Mouse (Mus musculus): ENCODE results near the gene Chst4. TPM values are rescaled to one million over a fixed set of nuclear protein-coding genes. Genes with fewer than 3 reads are reported as not detected.

Chst4 gene
- polyA plus RNA-seq, 1 experiment: 11.9 TPM

DNA sequence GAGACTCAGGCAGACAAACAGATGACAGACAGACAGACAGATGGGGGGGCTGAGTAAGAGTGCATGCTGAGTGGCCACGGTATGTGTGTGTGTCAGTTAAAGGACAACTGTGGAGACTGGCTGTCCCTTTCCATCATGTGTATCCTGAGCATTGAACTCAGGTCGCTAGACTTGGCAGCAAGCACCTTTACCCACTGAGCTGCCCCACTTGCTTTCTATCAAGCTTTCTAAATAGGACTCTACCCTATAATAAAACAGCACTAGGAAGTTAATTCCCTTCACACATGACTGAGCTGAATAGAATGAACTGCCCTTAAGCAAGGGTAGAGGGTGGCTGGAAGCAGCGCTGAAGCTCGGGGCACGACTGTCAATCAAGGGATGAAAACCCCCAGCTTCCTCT lies 47.4 kb downstream of the Chst4 start:
- no peak overlapping the region for H3K4me3 ChIP-seq (replicated peaks; ENCODE audit: extremely low read depth, low read depth, low read length)
- DNase-seq: no peak
- TF ChIP-seq POLR2A (IDR thresholded peaks at IDR 0.05; ENCODE audit: borderline replicate concordance, extremely low read depth, low read depth, low read length): no peak
- TF ChIP-seq CTCF (IDR thresholded peaks at IDR 0.05; ENCODE audit: insufficient read depth, low read length): no peak
- no peaks in the 10 kb centered on the region for H3K4me1 ChIP-seq (ENCODE audit: control insufficient read depth, insufficient read depth, low read length)
- 72% methylated on average over 5 of the region's 5 CpGs for WGBS

- WGBS: 72% methylated on average over 8 of the region's 8 CpGs
- no peaks in the 10 kb centered on the region for H3K4me1 ChIP-seq (ENCODE audit: control insufficient read depth, insufficient read depth, low read length)
- H3K4me3 ChIP-seq (replicated peaks; ENCODE audit: extremely low read depth, low read depth, low read length): no peak within 1 kb of the TSS
- no peak for DNase-seq
- TF ChIP-seq CTCF (IDR thresholded peaks at IDR 0.05; ENCODE audit: insufficient read depth, low read length) (no peak), POLR2A (IDR thresholded peaks at IDR 0.05; ENCODE audit: borderline replicate concordance, extremely low read depth, low read depth, low read length) (no peak)
Observed at GRCm38 (mm10) chr8:109990224-109990623, 49.3 kb downstream of the Chst4 start, which contains the start of gene Tat. Tat (plus strand) TSS chr8:109990437.

DNA sequence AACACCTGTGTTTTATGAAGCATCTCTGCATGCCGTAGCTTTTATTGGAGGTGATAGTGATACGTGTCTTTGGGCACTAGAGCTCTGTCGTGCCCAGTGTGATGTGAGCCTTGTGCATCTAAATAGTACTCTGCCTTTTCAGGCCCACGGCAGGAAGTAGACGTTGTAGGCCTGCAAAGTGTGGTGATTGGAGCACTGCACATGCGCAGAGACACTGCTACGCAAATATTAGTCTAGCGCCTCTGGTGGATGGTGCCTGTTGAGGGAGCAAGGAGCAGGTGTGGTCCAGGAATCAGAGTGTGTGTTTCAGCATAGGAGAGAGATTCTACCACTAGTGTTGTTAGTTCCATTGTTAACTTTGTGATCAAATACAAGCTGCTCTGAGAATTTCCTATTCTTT lies 50.4 kb downstream of the Chst4 start:
- TF ChIP-seq CTCF (IDR thresholded peaks at IDR 0.05; ENCODE audit: insufficient read depth, low read length) (no peak), POLR2A (IDR thresholded peaks at IDR 0.05; ENCODE audit: borderline replicate concordance, extremely low read depth, low read depth, low read length) (no peak)
- H3K4me3 ChIP-seq (replicated peaks; ENCODE audit: extremely low read depth, low read depth, low read length): no peak overlapping the region
- no peaks in the 10 kb centered on the region for H3K4me1 ChIP-seq (ENCODE audit: control insufficient read depth, insufficient read depth, low read length)
- WGBS: 85% methylated on average over 8 of the region's 8 CpGs
- no peak for DNase-seq

GRCm38 (mm10) chr8:109987776-109988175 lies 51.8 kb downstream of the Chst4 start:
- Histone ChIP-seq H3K4me1 (ENCODE audit: control insufficient read depth, insufficient read depth, low read length) (no peaks in the 10 kb centered on the region), H3K4me3 (replicated peaks; ENCODE audit: extremely low read depth, low read depth, low read length) (no peak overlapping the region)
- no peak for TF ChIP-seq POLR2A (IDR thresholded peaks at IDR 0.05; ENCODE audit: borderline replicate concordance, extremely low read depth, low read depth, low read length)
- TF ChIP-seq CTCF (IDR thresholded peaks at IDR 0.05; ENCODE audit: insufficient read depth, low read length): no peak
- no peak for DNase-seq
- 49% methylated on average over 7 of the region's 7 CpGs for WGBS

GRCm38 (mm10) chr8:109986384-109986783 lies 53.2 kb downstream of the Chst4 start:
- Histone ChIP-seq H3K4me3 (replicated peaks; ENCODE audit: extremely low read depth, low read depth, low read length) (no peak overlapping the region), H3K4me1 (ENCODE audit: control insufficient read depth, insufficient read depth, low read length) (no peaks in the 10 kb centered on the region)
- no peak for DNase-seq
- WGBS: 55% methylated on average over 7 of the region's 7 CpGs
- no peak for TF ChIP-seq CTCF (IDR thresholded peaks at IDR 0.05; ENCODE audit: insufficient read depth, low read length)
- TF ChIP-seq POLR2A (IDR thresholded peaks at IDR 0.05; ENCODE audit: borderline replicate concordance, extremely low read depth, low read depth, low read length): no peak

DNA sequence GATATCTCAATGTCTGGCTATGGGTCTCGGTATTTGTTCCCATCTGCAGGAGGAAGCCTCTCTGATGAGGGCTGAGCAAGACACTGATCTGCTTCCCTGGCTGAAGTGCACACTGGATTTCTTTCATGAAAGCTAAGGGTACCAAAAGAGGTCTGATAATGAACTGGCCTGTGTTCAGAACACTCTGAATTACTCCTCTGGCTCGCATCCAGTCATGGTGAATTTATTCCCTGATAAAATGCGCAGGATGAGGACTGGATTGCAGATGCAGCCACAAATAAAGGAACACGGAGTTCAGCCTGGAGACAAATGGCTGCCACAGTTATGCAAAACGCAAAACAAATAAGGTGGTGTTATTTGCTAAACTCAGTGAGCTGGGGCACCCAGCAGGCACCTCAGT lies 55.6 kb downstream of the Chst4 start:
- no peaks in the 10 kb centered on the region for H3K4me1 ChIP-seq (ENCODE audit: control insufficient read depth, insufficient read depth, low read length)
- no peak for DNase-seq
- no peak overlapping the region for H3K4me3 ChIP-seq (replicated peaks; ENCODE audit: extremely low read depth, low read depth, low read length)
- TF ChIP-seq CTCF (IDR thresholded peaks at IDR 0.05; ENCODE audit: insufficient read depth, low read length): no peak
- no peak for TF ChIP-seq POLR2A (IDR thresholded peaks at IDR 0.05; ENCODE audit: borderline replicate concordance, extremely low read depth, low read depth, low read length)
- 35% methylated on average over 5 of the region's 5 CpGs for whole genome bisulfite sequencing

- 68% methylated on average over 15 of the region's 15 CpGs for WGBS
- DNase-seq: no peak
- H3K4me1 ChIP-seq (ENCODE audit: control insufficient read depth, insufficient read depth, low read length): no peaks in the 10 kb centered on the region
- H3K4me3 ChIP-seq (replicated peaks; ENCODE audit: extremely low read depth, low read depth, low read length): no peak overlapping the region
- TF ChIP-seq CTCF (IDR thresholded peaks at IDR 0.05; ENCODE audit: insufficient read depth, low read length) (no peak), POLR2A (IDR thresholded peaks at IDR 0.05; ENCODE audit: borderline replicate concordance, extremely low read depth, low read depth, low read length) (no peak)
Observed at GRCm38 (mm10) chr8:109982386-109983105, 57.0 kb downstream of the Chst4 start.

DNA sequence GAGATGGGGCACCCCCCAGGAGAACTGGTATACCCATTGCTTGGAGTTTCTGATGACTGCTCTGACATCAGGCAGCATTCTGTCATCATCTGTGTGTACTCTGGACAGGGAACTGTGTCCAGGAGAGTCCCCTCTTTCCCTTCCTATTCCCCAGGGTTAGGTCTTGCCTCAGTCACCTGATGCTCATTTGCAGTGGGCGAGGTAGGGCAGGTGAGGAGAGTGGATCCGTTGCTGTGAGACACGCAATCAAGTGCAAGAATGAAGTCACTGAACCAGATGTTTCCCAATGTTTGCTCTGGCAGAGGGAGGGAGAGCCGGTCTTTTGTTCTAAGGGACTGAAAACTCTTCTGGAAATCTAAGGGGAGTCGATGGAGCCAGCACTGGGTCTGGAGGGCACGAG lies 60.2 kb downstream of the Chst4 start:
- TF ChIP-seq CTCF (IDR thresholded peaks at IDR 0.05; ENCODE audit: insufficient read depth, low read length): no peak
- TF ChIP-seq POLR2A (IDR thresholded peaks at IDR 0.05; ENCODE audit: borderline replicate concordance, extremely low read depth, low read depth, low read length): no peak
- H3K4me1 ChIP-seq (ENCODE audit: control insufficient read depth, insufficient read depth, low read length): no peaks in the 10 kb centered on the region
- WGBS: 58% methylated on average over 6 of the region's 6 CpGs
- H3K4me3 ChIP-seq (replicated peaks; ENCODE audit: extremely low read depth, low read depth, low read length): no peak overlapping the region
- DNase-seq: no peak

Other genes starting within 250 kb of the Chst4 start
- 4.4 and 6.6 TPM in 2 replicates for gene Phlpp2, start 171.2 kb downstream of the Chst4 start, polyA plus RNA-seq (2012; rRNA removed)
- gene Marveld3, start 77.5 kb downstream of the Chst4 start, polyA plus RNA-seq (2012; rRNA removed): 5.9 TPM in 2 replicates
- 0.71 and 1.00 TPM in 2 replicates for gene Tat, start 49.3 kb downstream of the Chst4 start, polyA plus RNA-seq (2012; rRNA removed)
- gene Zfp612, start 40.0 kb upstream of the Chst4 start, polyA plus RNA-seq (2012; rRNA removed): 1.2 TPM in 2 replicates
- not detected in 2 replicates for gene Gm21964, start 61.5 kb upstream of the Chst4 start, polyA plus RNA-seq (2012; rRNA removed)
- gene Gm17720, start 63.0 kb upstream of the Chst4 start, polyA plus RNA-seq (2012; rRNA removed): not detected in 2 replicates
- gene Calb2, start 128.5 kb upstream of the Chst4 start, polyA plus RNA-seq (2012; rRNA removed): 0.12 TPM in 1 of 2 replicates, not detected in the other
- gene Cmtr2, start 175.9 kb upstream of the Chst4 start, polyA plus RNA-seq (2012; rRNA removed): 2.5 and 3.4 TPM in 2 replicates
- 2.2 and 2.6 TPM in 2 replicates for gene Hydin, start 227.2 kb upstream of the Chst4 start, polyA plus RNA-seq (2012; rRNA removed)